Mouse (Mus musculus): ENCODE data around the gene Il13. TPM values are rescaled to one million over a fixed set of nuclear protein-coding genes. Genes with fewer than 3 reads are reported as not detected.
A peak's percentile ranks its signal among the peaks of the same experiment; 100 is the strongest.

Gene Il13
- total and polyA plus RNA-seq, 3 experiments, result 2.8 to 4.8 (median 3.6) TPM

GRCm38 (mm10) chr11:53632122-53632733, 2.3 kb downstream of the Il13 start (continued):
- TF ChIP-seq TCF12 (IDR thresholded peaks at IDR 0.05; ENCODE audit: low read depth, low read length), result peak; percentile 82
- no peak for TF ChIP-seq E2F4 (IDR thresholded peaks at IDR 0.05; ENCODE audit: insufficient replicate concordance, low read depth, low read length)
- TF ChIP-seq MAX (IDR thresholded peaks at IDR 0.05; ENCODE audit: low read length), result peak; percentile 73; the same call in 1 of the 2 replicates
- peak; percentile 55; the same call in 1 of the 2 replicates for TF ChIP-seq SIN3A (IDR thresholded peaks at IDR 0.05; ENCODE audit: low read length)
- 0 out of 2 replicates have a peak, but pooled peaks have one; percentile 35 for TF ChIP-seq RCOR1 (conservative IDR thresholded peaks at IDR 0.05; ENCODE audit: low read depth, low read length)
- TF ChIP-seq GABPA (IDR thresholded peaks at IDR 0.05; ENCODE audit: insufficient replicate concordance, low read depth, low read length), result no peak
- no peak for TF ChIP-seq USF1 (IDR thresholded peaks at IDR 0.05; ENCODE audit: low read depth, low read length)
- peak; percentile 73; the same call in 1 of the 2 replicates for TF ChIP-seq IRF4 (IDR thresholded peaks at IDR 0.05; ENCODE audit: low read depth, low read length)
- peak; percentile 52 for TF ChIP-seq HCFC1 (IDR thresholded peaks at IDR 0.05; ENCODE audit: low read depth, low read length)
- TF ChIP-seq ELF1 (IDR thresholded peaks at IDR 0.05; ENCODE audit: low read depth, low read length), result 0 out of 2 replicates have a peak, but pooled peaks have one; percentile 39
- peak; percentile 49 to 76; a peak in 3 of 4 replicates for TF ChIP-seq CTCF (conservative IDR thresholded peaks at IDR 0.05 in 1 of 2, IDR thresholded peaks at IDR 0.05 in 1 of 2; ENCODE audit: low read depth in 2 of 2, low read length in 2 of 2)

GRCm38 (mm10) chr11:53627859-53628258, 6.6 kb downstream of the Il13 start:
- Histone ChIP-seq H3K36me3 (replicated peaks in 1 of 2; ENCODE audit: control insufficient read depth in 1 of 2, insufficient read depth in 1 of 2, low read length in 1 of 2) (peaks cover 0 to 22% of the 10 kb centered on the region in 2 experiments), H3K27ac (ENCODE audit: insufficient read depth, low read depth) (peak overlapping the region; percentile 95), H3K4me3 (replicated peaks in 1 of 3; ENCODE audit: low read depth in 2 of 3, low read length in 2 of 3, poor library complexity in 1 of 3) (peak overlapping the region; percentile 43 to 50 (median 45)), H3K9ac (ENCODE audit: insufficient read depth, low read depth) (peak overlapping the region; percentile 32), H3K9me3 (replicated peaks; ENCODE audit: low read length) (peaks cover 8% of the 10 kb centered on the region), H3K4me2 (ENCODE audit: insufficient read depth, low read depth, poor library complexity, severe bottlenecking) (peak overlapping the region; percentile 52), H3K79me2 (replicated peaks; ENCODE audit: control insufficient read depth, extremely low read depth, insufficient read depth, poor library complexity, severe bottlenecking) (no peaks in the 10 kb centered on the region), H3K4me1 (ENCODE audit: control insufficient read depth in 1 of 2, insufficient read depth in 2 of 2) (peaks cover 27 to 76% of the 10 kb centered on the region in 2 experiments), H3K27me3 (replicated peaks) (no peaks in the 10 kb centered on the region)
- dilution Hi-C loops (cut with MboI; ENCODE audit: extremely low pct_ligation_motif_present, extremely low pct_unique_long_range_greater_than_20kb, low sequenced_read_pairs) (no loop called here), in situ Hi-C loops (cut with MboI; ENCODE audit: low pct_ligation_motif_present, low pct_unique_long_range_greater_than_20kb, low sequenced_read_pairs) (no loop called here)
- peak; percentile 99 for DNase-seq (ENCODE audit: extremely low read depth)
- TF ChIP-seq TBP (conservative IDR thresholded peaks at IDR 0.05; ENCODE audit: low read depth, low read length) (0 out of 2 replicates have a peak, but pooled peaks have one; percentile 49), CHD1 (IDR thresholded peaks at IDR 0.05; ENCODE audit: low read depth, low read length) (no peak), MEF2A (IDR thresholded peaks at IDR 0.05; ENCODE audit: borderline replicate concordance, low read depth, low read length) (peak; percentile 83; the same call in 1 of the 2 replicates), ZNF384 (IDR thresholded peaks at IDR 0.05; ENCODE audit: low read depth, low read length) (peak; percentile 72; the same call in 1 of the 2 replicates), MAFK (IDR thresholded peaks at IDR 0.05; ENCODE audit: insufficient replicate concordance, low read length) (peak; percentile 53; the same call in 1 of the 2 replicates), PAX5 (IDR thresholded peaks at IDR 0.05; ENCODE audit: low read length) (no peak), SMC3 (IDR thresholded peaks at IDR 0.05; ENCODE audit: low read depth, low read length) (peak; percentile 99), ETS1 (conservative IDR thresholded peaks at IDR 0.05; ENCODE audit: low read depth, low read length) (peak; percentile 64; the same call in 1 of the 2 replicates), ZKSCAN1 (IDR thresholded peaks at IDR 0.05; ENCODE audit: borderline replicate concordance, low read depth, low read length) (no peak; the same call in 1 of the 2 replicates), MYC (IDR thresholded peaks at IDR 0.05; ENCODE audit: low read depth, low read length) (peak; percentile 86), NRF1 (IDR thresholded peaks at IDR 0.05; ENCODE audit: low read depth, low read length) (peak; percentile 40; the same call in 1 of the 2 replicates), UBTF (IDR thresholded peaks at IDR 0.05; ENCODE audit: low read depth, low read length) (no peak), ZC3H11A (IDR thresholded peaks at IDR 0.05; ENCODE audit: low read depth, low read length) (peak; percentile 94), KAT2A (IDR thresholded peaks at IDR 0.05; ENCODE audit: insufficient replicate concordance, low read length) (no peak), RAD21 (IDR thresholded peaks at IDR 0.05; ENCODE audit: low read depth, low read length) (peak; percentile 97), E2F4 (IDR thresholded peaks at IDR 0.05; ENCODE audit: insufficient replicate concordance, low read depth, low read length) (peak; percentile 72; the same call in 1 of the 2 replicates), MXI1 (IDR thresholded peaks at IDR 0.05; ENCODE audit: low read depth, low read length) (peak; percentile 86), MAZ (IDR thresholded peaks at IDR 0.05; ENCODE audit: low read depth, low read length) (peak; percentile 94), MAX (IDR thresholded peaks at IDR 0.05; ENCODE audit: low read length) (peak; percentile 90), SIN3A (IDR thresholded peaks at IDR 0.05; ENCODE audit: low read length) (peak; percentile 92), TCF12 (IDR thresholded peaks at IDR 0.05; ENCODE audit: low read depth, low read length) (peak; percentile 71), RCOR1 (conservative IDR thresholded peaks at IDR 0.05; ENCODE audit: low read depth, low read length) (peak; percentile 81), IRF4 (IDR thresholded peaks at IDR 0.05; ENCODE audit: low read depth, low read length) (peak; percentile 80), CTCF (conservative IDR thresholded peaks at IDR 0.05 in 1 of 2, IDR thresholded peaks at IDR 0.05 in 1 of 2; ENCODE audit: low read depth in 2 of 2, low read length in 2 of 2) (peak; percentile 94 to 99), USF1 (IDR thresholded peaks at IDR 0.05; ENCODE audit: low read depth, low read length) (no peak), HCFC1 (IDR thresholded peaks at IDR 0.05; ENCODE audit: low read depth, low read length) (peak; percentile 53), POLR2AphosphoS2 (IDR thresholded peaks at IDR 0.05; ENCODE audit: low read depth, low read length) (no peak), BHLHE40 (IDR thresholded peaks at IDR 0.05; ENCODE audit: low read depth, low read length) (peak; percentile 70), USF2 (conservative IDR thresholded peaks at IDR 0.05; ENCODE audit: low read depth, low read length) (no peak), GABPA (IDR thresholded peaks at IDR 0.05; ENCODE audit: insufficient replicate concordance, low read depth, low read length) (no peak), CHD2 (IDR thresholded peaks at IDR 0.05; ENCODE audit: low read length) (0 out of 2 replicates have a peak, but pooled peaks have one; percentile 8), POLR2A (IDR thresholded peaks at IDR 0.05; ENCODE audit: low read depth, low read length) (peak; percentile 40)
